Mouse (Mus musculus) mouse embryonic stem cell (cell line): ENCODE data around the gene Rcor1.

Source experiments
- in situ Hi-C, 2 experiments: fragments of 300-500 bp; cut with MboI; formaldehyde crosslinking; loops; 1 replicate in 1 of 2; 3 replicates in 1 of 2; pipeline ENCODE4 v1.14.3; 2019 to 2020; ENCODE audit warnings: low sequenced_read_pairs in 2 of 2, low pct_unique_long_range_greater_than_20kb in 1 of 2, mixed read lengths in 1 of 2; ENCODE audit not compliant: unreplicated experiment in 1 of 2

Gene Rcor1

DNA sequence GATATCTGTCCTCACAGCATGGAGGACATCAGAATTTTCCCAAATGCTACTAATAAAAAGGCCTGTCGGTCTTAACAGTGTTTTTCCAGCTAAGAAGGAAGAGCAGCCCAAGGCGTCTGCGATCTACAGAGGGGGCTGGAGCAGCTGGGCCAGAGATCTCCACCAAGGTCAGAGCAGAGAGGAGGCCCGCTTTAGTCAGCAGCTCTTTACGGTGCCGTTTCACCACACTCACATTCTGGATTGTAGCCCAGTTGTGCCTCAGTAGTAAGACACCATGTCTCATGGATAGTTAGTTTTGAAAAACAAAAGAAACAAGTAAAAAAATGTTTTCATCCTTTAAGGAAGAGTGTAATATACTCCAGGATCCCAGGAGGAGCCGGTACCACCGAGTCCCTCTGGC is 72.0 kb downstream of the Rcor1 start:
- in situ Hi-C loops, result no loop called here

DNA sequence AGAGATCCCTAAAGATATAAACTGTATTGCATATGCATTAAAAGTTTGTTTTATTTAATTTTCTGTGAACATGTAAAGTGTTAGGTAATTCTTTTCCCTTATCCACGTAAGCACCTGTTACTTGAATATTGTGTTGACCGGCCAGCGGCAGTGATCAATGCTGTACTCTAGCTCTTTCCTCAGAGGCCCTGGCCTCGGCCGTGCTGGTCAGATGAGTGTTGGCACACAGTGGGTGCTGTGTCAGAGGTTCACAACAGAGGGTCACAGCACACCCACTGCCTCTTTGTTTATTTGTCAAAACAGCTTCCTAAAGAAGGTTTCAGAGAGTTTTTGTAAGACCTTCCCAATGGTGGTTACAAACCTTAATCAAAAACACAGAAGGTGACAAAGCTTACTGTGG is 75.4 kb downstream of the Rcor1 start:
- in situ Hi-C loops, result no loop called here

DNA sequence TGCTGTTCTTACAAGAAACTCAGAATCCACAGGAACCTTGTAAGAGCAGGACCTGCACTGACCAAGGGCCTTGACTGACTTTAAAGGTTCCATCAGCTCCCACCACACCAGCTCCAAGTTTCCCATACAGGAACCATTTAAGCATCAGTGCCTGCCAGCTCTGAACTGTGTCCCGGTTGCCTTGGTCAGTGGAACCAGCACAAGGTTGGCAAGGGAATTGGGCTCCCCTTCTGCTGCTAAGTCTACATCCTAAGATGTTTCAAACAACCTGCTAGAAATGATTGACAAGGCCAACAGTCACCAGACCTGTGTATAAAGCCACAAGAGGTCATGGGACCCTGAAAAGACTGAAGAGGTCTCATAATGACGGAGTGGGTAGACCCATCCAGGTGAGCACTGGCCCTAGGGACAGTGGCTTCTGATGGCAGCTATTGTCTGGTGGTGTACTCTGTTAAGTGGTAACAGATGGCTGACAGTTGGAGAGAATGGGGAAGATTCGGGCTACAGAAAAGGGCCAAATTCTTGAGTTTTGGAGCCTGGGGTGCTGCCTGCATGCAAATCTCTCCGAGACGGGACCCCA is 80.4 kb downstream of the Rcor1 start:
- in situ Hi-C loops, result no loop called here

DNA sequence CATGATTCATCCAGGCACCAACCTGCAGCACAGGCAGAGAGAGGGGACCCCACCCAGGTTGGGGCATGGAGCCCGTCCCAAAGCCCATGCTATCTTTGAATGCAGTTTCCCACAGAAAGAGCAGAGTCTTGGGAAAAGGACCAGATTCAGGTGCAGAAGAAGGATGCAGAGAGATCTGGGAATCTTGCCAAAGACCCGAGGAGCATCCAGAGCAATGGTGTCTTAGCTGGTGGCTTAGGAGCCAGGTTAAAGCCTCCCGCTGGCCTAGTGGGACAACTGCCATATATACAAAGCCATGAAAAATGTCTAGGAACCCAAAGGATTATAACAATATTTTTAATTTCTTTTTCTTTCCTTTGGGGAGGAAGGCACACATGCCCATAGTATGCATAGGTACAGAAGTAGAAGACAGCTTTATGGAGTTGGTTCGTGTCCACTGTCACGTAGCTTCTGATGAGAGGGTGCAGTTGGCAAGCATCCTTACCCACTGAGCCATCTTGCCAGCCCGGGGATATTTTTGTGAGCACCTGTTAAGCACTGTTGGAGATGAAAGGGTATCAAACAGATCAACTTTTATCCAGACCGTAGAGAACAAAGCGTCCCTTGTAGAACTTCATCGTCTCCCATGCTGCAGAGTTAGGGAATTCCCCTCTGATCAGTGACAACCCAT is 82.0 kb downstream of the Rcor1 start:
- in situ Hi-C loops, result no loop called here

- in situ Hi-C loops, result no loop called here
These were observed 83.2 kb downstream of the Rcor1 start for GRCm38 (mm10) chr12:111122332-111122852.

DNA sequence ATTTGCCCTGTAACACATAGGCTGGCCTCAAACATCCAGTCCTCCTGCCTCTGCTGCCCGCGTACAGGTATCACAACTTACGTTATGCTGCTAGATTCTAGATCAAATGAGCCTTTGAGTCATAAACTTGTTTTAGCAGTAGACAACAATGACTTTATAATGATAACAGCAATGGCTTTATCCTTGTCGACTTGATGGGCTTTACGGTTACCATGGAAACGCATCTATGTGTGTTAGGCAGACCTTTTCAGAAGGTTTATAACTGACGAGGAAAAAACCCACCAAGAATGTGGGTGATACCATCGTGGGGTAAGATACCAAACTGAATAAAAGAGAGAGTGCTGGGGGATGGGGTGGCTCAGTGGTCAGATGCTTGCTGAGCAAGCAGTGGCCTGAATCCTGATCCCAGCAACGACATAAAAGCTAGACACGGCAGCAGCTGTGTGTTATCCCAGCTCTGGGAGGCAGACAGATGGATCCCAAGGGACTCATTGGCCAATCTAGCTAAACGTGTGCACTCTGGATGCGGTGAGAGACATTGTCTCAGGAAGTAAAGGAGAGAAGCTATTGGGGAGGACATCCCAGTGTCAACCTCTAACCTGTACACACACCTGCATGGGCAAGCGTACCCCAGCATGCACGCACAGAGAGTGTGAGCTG is 85.6 kb downstream of the Rcor1 start:
- in situ Hi-C loops, result no loop called here

- in situ Hi-C loops, result no loop called here
These were observed 86.5 kb downstream of the Rcor1 start for GRCm38 (mm10) chr12:111125666-111126065.

- in situ Hi-C loops, result no loop called here
These were observed 95.0 kb downstream of the Rcor1 start for GRCm38 (mm10) chr12:111134169-111134568.

DNA sequence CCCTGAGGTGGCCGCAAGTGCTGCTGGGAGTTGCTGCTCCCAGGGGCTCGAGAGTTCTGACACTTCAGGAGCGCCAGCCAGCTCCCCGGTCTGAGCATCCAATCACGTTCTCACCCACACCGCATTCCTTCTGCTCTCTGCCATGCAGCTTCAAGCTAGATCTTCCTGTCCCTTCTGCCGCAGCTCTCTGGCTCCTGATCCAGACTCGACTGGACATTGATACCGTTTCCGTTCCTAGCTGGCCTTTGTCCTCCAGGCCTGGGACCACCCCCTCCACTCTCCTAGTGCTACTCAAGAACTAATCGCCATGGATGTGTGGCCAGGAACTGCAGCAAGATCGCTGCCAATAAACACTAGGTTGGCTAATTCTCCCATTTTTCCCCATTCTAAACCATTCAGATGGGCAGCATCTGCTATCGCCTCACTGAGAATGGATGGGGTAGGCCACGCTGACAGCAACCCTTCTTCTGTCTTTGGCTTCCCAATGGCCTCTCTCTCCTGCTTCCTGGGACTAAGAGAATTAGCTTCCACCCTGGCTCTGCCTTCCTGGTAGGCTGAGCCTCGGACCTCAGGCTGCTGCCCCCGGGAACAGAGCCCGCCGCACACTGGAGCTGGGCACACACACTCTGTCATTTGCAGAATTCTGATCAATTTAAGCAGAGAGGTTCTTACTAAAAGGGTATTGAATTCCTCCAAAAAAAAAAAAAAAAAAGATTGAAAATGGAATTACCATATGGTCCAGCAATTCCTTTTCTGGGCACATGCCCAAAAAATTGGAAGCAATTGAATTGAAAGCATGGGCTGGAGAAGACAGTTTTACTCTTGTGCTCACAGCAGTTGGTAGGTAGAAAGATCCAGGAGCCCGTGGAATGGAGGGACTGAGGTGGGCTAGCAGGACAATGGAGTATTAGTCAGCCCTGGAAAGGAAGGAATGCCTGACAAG is 95.9 kb downstream of the Rcor1 start:
- in situ Hi-C loops, result no loop called here

GRCm38 (mm10) chr12:111135953-111136352 is 96.8 kb downstream of the Rcor1 start:
- in situ Hi-C loops, result no loop called here

DNA sequence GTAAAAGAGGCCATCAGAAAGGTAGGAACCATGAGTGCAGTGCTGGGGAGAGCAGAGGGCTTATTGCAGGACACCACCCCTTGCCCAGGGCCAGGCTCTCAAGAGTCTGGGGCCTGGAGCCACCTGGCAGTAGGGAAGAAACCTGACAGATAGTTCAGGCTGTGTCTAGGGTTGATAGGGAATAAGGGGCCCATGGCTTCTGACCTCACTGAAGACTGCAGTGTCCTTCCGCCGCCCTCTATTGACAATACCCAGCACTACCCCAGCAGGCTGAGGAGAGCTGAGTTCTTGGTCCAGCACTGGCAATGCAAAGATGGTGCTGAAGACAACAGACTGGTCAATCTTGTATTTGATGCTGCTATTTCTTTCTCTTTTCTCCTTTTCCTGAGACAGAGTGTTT is 97.9 kb downstream of the Rcor1 start:
- in situ Hi-C loops, result no loop called here

GRCm38 (mm10) chr12:111143005-111143508 is 103.9 kb downstream of the Rcor1 start:
- in situ Hi-C loops, result no loop called here

- in situ Hi-C loops, result no loop called here
These were observed 104.4 kb downstream of the Rcor1 start for GRCm38 (mm10) chr12:111143509-111144063.

DNA sequence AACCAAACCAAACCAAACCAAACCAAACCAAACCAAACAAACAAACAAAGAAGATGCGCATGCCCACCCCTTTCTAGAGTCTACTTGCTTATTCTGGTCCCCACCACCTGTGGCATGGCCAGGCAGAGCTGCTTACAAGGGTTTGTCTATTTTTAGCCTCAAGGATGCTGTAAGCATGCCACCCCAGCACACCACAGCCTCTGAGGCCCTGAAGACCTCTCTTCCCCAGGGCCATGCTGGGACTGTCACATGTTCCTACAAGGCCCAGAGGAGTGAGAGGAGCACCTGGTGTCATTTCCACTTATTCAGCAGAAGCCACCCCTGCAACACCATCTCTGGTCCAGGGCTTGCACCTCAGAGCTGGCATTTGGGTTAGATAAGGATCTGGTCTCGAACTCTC is 105.4 kb downstream of the Rcor1 start:
- in situ Hi-C loops, result no loop called here

DNA sequence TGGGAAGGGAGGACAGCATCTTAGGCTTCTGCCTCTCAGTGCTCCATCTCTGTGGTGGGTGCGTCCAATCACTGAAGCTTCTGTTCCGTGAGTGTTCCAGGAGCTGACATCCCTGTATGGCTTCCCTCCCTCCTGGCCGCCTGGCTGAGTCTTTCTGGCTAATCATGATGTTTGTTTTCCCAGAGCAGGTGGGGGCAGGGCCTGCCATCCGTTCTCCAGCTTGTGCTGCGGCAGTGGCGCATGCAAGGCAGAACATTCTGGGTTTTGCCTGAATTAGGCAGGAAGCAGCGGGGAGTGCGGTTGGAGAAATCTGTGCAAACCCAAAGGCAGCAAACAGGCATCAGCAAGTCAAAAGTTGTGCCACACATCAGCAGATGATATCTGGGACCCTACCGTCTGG is 106.1 kb downstream of the Rcor1 start:
- in situ Hi-C loops, result no loop called here

GRCm38 (mm10) chr12:111149495-111150235 is 110.5 kb downstream of the Rcor1 start:
- in situ Hi-C loops, result no loop called here

DNA sequence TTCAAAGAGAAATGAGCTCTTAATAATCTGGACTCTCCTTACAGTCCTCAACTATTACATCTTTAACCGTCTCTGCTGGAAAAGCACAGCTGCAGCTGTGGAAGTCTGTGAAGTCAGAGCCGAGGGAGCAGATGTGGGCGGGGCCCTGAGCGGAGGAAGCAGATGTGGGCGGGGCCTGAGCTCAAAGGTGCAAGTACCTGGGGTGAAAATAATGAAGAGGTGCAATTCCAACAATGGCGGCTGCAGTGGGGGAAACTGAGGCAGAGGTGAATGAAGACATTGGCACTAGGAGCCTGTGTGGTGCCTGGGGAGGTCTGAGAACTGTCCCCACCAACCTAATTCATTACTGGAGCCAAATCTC is 111.1 kb downstream of the Rcor1 start:
- in situ Hi-C loops, result no loop called here
